Mouse (Mus musculus) lung, embryonic 14.5 days (tissue): ENCODE results near the gene Gpn1. TPM values are rescaled to one million over a fixed set of nuclear protein-coding genes. Genes with fewer than 3 reads are reported as not detected.

Source experiments
- ATAC-seq: fragments of 200-750 bp; cut with Nextera tagmentation; 2 replicates; pipeline ENCODE4 v1.8.0; 2017; ENCODE audit warnings: mild to moderate bottlenecking, moderate TSS enrichment, moderate library complexity; ENCODE audit not compliant: insufficient read depth
- DNase-seq: peaks from one replicate; pipeline ENCODE4 v3.0.0-alpha.2; 2015
- H3K27ac ChIP-seq: fragments of 300-500 bp; sonication (generic); 2 replicates; pipeline ENCODE4 v1.5.1; 2014; ENCODE audit warnings: low read depth, mild to moderate bottlenecking, moderate library complexity
- H3K27me3 ChIP-seq: fragments of 300-500 bp; sonication (generic); 2 replicates; pipeline ENCODE4 v1.6.1; 2014; ENCODE audit warnings: low read length, control low read depth; ENCODE audit not compliant: insufficient read depth
- H3K36me3 ChIP-seq: fragments of 300-500 bp; sonication (generic); 2 replicates; pipeline ENCODE4 v1.6.1; 2014; ENCODE audit warnings: control low read depth; ENCODE audit not compliant: insufficient read depth
- H3K4me1 ChIP-seq: fragments of 300-500 bp; sonication (generic); 2 replicates; pipeline ENCODE4 v1.6.1; 2014; ENCODE audit warnings: antibody characterized with exemption, control low read depth; ENCODE audit not compliant: insufficient read depth
- H3K4me2 ChIP-seq: fragments of 300-500 bp; sonication (generic); 2 replicates; pipeline ENCODE4 v1.6.1; 2014; ENCODE audit warnings: mild to moderate bottlenecking
- H3K4me3 ChIP-seq: fragments of 300-500 bp; sonication (generic); 2 replicates; pipeline ENCODE4 v1.5.1; 2014; ENCODE audit warnings: low read depth, low read length
- H3K9ac ChIP-seq: fragments of 300-500 bp; sonication (generic); 2 replicates; pipeline ENCODE4 v1.6.1; 2014
- H3K9me3 ChIP-seq: fragments of 300-500 bp; sonication (generic); 2 replicates; pipeline ENCODE4 v1.6.1; 2016; ENCODE audit warnings: low read depth, low read length, control low read depth
- CTCF ChIP-seq: IDR thresholded peaks from 2 replicates; pipeline ENCODE4 v1.5.1; 2016; ENCODE audit warnings: antibody characterized with exemption, low read depth
- WGBS: fragments of 180-500 bp; shearing (Covaris S2); extraction: QIAGEN DNeasy Blood & Tissue Kit; methylation state at CpG from one replicate; pipeline ENCODE4 v1.1.7; 2014; 5-methylcytosine and 5-hydroxymethylcytosine counted together
- polyA plus RNA-seq: library from polyadenylated mRNA; unstranded; fragments of >200 nt; fragmentation: Nextera tagmentation; extraction: Ambion mirVana; gene quantifications from 2 replicates; pipeline ENCODE4 v1.2.1, GENCODE M21; 2014

Gene Gpn1
- polyA plus RNA-seq: 68.4 and 69.2 TPM in 2 replicates

DNA sequence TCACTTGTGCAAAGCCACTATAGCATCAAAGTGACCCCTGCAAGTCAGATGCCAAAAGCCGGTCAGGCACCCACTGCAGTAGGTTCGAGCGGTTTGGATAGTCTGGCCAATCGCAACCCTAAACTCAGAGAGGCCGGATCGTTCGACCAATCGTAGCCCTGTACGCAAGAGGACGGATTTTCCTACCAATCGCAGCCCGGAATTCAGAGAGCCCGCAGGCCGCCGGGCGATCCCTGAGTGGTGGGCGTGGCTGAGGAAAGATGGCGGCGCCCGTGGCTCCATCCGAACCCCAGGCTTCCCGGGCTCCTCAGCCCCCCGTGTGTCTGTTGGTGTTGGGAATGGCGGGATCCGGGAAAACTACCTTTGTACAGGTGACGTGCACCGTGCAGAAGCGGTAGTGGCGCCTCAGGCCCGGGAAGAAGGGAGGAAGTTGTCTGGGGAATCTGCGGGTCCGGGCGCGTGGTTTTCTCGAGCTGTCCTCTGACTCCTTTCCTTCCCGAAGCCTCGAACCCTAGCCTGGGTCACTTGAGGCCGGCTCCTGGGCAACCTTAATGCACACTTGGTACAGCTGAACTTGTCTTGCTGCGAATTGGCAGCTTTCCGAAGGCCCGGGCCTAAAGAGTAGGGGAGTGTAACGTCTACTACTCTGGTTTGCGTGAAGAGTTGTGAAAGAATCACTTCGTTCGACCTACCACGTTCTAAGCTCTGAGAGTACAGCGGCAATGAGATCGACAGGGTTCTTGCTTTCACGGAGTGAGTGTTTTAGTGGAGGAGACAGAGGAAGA lies at the start of gene Gpn1:
Gene Gpn1 (plus strand): TSS at position 229 of the 785 bp plus-strand sequence.
- H3K27ac ChIP-seq: no peak within 1 kb of the TSS
- peak within 1 kb of the TSS; percentile 73 for H3K4me2 ChIP-seq
- H3K4me1 ChIP-seq: 0 out of 2 replicates have a peak, but pooled peaks cover 3% of the 10 kb centered on the region
- peak within 1 kb of the TSS; percentile 78 for H3K4me3 ChIP-seq
- H3K27me3 ChIP-seq: no peaks in the 10 kb centered on the region
- H3K36me3 ChIP-seq: peaks cover 32% of the 10 kb centered on the region
- under 1% methylated on average over 49 of the region's 49 CpGs for WGBS
- peak; percentile 100 for ATAC-seq
- DNase-seq: peak; percentile 97
- H3K9me3 ChIP-seq: no peaks in the 10 kb centered on the region
- no peak for TF ChIP-seq CTCF
- peak within 1 kb of the TSS; percentile 73 for H3K9ac ChIP-seq

DNA sequence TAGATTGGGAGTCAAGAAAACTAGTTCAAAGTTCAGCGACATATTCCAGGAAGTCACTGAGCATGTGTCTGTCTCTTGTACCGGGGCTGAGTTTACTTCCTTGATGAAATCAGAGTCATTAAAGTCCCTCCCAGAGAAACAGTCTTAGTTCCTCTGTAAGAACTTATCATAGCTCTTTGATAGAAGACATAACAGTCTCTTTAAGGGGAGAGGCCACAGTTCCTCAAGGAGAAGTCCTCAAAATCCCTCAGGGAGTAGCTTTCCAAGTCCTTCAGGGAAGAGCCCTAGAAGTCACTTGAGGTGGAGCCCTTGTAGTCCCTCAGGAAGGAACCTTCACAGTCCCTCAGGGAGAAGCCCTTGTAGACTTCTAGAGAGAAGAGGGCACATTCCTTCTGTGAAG lies 43.2 kb upstream of the Gpn1 start:
- no peak for DNase-seq
- Histone ChIP-seq H3K4me3 (no peak overlapping the region), H3K9ac (no peak overlapping the region), H3K36me3 (no peaks in the 10 kb centered on the region), H3K4me2 (no peak overlapping the region), H3K27ac (no peak overlapping the region), H3K9me3 (no peaks in the 10 kb centered on the region), H3K27me3 (no peaks in the 10 kb centered on the region), H3K4me1 (0 out of 2 replicates have a peak, but pooled peaks cover 5% of the 10 kb centered on the region)
- WGBS: 78% methylated on average over 2 of the region's 2 CpGs
- ATAC-seq: no peak
- no peak for TF ChIP-seq CTCF

DNA sequence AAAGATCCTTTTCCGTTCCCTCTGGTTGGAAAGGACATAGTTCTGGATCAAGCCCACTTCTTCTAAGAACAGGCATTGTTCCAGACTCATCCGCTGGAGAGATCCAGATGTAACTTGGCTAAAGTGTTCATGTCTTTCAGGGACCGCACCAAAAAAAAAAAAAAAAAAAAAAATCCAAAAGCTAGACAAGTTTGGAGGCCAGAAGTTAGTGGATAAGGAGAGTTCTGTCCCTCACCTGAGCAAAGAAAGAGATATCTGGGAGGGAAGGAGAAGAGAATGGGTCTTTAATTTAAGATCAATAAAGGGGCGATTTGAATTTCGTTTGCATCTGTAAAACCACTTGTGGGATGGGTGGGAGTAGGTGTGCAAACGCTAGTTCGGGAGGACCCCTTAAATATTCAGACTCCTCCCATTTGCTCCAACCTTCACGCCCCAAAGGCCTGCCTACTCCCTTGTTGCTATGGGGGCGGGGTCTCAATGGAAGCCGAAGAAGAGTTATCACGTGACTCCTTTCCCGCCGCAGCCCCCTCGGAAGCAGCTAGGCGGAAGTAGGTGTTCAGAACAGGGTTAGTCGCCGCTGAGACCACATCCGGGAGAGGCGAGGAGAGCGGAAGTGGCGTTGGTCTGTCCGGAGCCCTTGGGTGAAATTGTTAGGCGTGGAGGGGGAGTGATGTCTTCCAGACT lies 42.5 kb upstream of the Gpn1 start, which contains the start of gene Zfp512:
Gene Zfp512 (plus strand): TSS at position 554 of the 684 bp plus-strand sequence.
- Histone ChIP-seq H3K27me3 (no peaks in the 10 kb centered on the region), H3K27ac (peak within 1 kb of the TSS; percentile 42; the same call in 1 of the 2 replicates), H3K9ac (peak within 1 kb of the TSS; percentile 73), H3K4me2 (peak within 1 kb of the TSS; percentile 85), H3K36me3 (no peaks in the 10 kb centered on the region), H3K4me1 (0 out of 2 replicates have a peak, but pooled peaks cover 5% of the 10 kb centered on the region), H3K9me3 (no peaks in the 10 kb centered on the region), H3K4me3 (peak within 1 kb of the TSS; percentile 50)
- DNase-seq: peak; percentile 98
- 5% methylated on average over 23 of the region's 23 CpGs for WGBS
- no peak for TF ChIP-seq CTCF
- peak; percentile 99 for ATAC-seq

GRCm38 (mm10) chr5:31452562-31452878 lies 42.0 kb upstream of the Gpn1 start:
- H3K27ac ChIP-seq: peak overlapping the region; percentile 42; the same call in 1 of the 2 replicates
- TF ChIP-seq CTCF: no peak
- H3K4me2 ChIP-seq: peak overlapping the region; percentile 85
- peak overlapping the region; percentile 50 for H3K4me3 ChIP-seq
- H3K9ac ChIP-seq: peak overlapping the region; percentile 73
- no peaks in the 10 kb centered on the region for H3K27me3 ChIP-seq
- DNase-seq (no peak), ATAC-seq (no peak)
- no peaks in the 10 kb centered on the region for H3K9me3 ChIP-seq
- WGBS: 0% methylated on average over 11 of the region's 11 CpGs
- H3K4me1 ChIP-seq: 0 out of 2 replicates have a peak, but pooled peaks cover 5% of the 10 kb centered on the region
- H3K36me3 ChIP-seq: no peaks in the 10 kb centered on the region

GRCm38 (mm10) chr5:31452886-31453410 lies 41.6 kb upstream of the Gpn1 start:
- H3K4me3 ChIP-seq: peak overlapping the region; percentile 50
- H3K27me3 ChIP-seq: no peaks in the 10 kb centered on the region
- WGBS: 12% methylated on average over 7 of the region's 7 CpGs
- peak overlapping the region; percentile 85 for H3K4me2 ChIP-seq
- ATAC-seq: no peak
- H3K27ac ChIP-seq: no peak overlapping the region
- H3K36me3 ChIP-seq: no peaks in the 10 kb centered on the region
- 0 out of 2 replicates have a peak, but pooled peaks cover 5% of the 10 kb centered on the region for H3K4me1 ChIP-seq
- no peaks in the 10 kb centered on the region for H3K9me3 ChIP-seq
- peak; percentile 43 for DNase-seq
- peak overlapping the region; percentile 73 for H3K9ac ChIP-seq
- TF ChIP-seq CTCF: no peak

GRCm38 (mm10) chr5:31467798-31468197 lies 26.7 kb upstream of the Gpn1 start:
- Histone ChIP-seq H3K36me3 (peaks cover 67% of the 10 kb centered on the region), H3K4me1 (no peaks in the 10 kb centered on the region), H3K9me3 (no peaks in the 10 kb centered on the region), H3K9ac (no peak overlapping the region), H3K4me2 (no peak overlapping the region), H3K4me3 (no peak overlapping the region), H3K27ac (no peak overlapping the region), H3K27me3 (no peaks in the 10 kb centered on the region)
- ATAC-seq: no peak
- no peak for DNase-seq
- no peak for TF ChIP-seq CTCF
- WGBS: 89% methylated on average over 3 of the region's 3 CpGs

DNA sequence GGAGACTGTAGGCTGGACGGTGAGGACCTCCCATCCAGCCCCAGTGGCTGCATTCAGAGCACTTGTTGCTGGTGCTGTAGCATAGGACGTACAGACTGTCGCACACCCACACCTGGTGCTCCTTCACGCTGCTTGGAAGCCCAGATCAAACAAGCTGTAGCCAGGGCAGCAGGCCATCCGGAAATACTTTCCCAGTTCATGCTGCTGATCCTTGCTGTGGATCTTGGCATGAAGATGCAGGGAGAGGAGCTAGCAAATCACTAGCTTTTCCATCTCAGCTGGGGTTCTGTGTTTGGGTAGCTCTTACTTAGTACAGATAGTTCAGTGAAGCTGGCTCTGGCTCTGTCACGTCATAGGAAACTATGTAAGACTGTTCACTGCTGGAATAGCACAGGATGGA lies 24.8 kb upstream of the Gpn1 start:
- no peaks in the 10 kb centered on the region for H3K4me1 ChIP-seq
- WGBS: 92% methylated on average over 6 of the region's 6 CpGs
- no peak overlapping the region for H3K4me2 ChIP-seq
- DNase-seq (no peak), ATAC-seq (no peak)
- H3K36me3 ChIP-seq: peaks cover 86% of the 10 kb centered on the region
- no peak overlapping the region for H3K4me3 ChIP-seq
- no peak for TF ChIP-seq CTCF
- no peaks in the 10 kb centered on the region for H3K9me3 ChIP-seq
- no peak overlapping the region for H3K9ac ChIP-seq
- no peak overlapping the region for H3K27ac ChIP-seq
- H3K27me3 ChIP-seq: no peaks in the 10 kb centered on the region
